Mouse (Mus musculus): ENCODE results near the gene Usp13. TPM values are rescaled to one million over a fixed set of nuclear protein-coding genes. Genes with fewer than 3 reads are reported as not detected.

The Usp13 gene
- total RNA-seq, 2 experiments from 2014 or later, result not detected

DNA sequence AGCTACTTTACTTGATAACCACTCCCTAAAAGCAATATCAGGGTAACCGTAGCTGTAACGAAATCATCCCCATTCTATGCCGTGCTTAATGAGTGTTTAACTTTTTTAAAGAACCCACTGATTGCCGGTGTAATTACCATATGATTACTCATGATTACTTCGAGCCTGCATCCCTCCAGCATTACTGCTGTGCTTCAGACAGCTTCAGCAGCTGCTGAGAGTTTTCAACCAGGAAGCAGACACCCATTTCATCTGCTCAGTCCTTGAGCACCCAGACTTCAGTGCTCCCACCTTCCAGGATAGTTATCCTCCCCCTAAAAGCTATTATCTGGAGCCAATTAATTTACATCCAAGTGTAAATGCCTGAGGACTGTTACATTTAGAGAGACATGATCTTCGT lies 106.8 kb downstream of the Usp13 start:
- ATAC-seq (replicated peaks; ENCODE audit: poor library complexity, severe bottlenecking), result no peak

DNA sequence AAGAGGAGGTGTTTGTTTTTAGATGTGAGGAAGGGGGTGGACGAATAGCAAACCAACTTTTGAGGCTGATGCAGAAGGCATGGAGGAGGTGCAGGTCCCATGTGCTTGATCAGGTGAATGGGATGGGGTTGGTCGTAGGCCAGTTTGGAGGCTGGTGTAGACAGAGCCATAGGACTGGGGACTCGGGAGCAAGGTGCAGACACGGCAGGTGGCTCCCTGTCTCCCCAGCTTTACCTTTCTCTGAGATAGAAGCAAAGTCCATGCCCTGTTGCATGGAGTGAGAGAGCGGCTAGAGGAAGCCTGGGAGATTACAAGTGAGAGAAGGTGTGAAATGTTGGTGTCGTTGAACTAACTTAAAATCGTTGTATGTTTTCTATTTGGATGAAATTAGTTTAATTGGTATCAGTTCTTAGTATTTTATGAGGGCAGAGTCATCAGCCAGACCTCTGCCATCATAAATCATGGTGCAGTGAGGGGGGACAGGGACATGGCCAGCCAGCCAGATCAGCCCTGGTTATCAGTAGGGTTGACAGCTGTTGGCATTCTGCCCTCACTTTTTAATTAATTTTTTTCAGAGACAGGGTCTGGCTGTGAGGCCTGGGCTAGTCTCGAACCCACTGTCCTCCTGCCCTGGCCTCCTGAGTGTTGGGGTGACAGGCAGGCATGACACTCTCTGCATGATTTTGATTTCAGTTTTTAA lies 122.6 kb downstream of the Usp13 start:
- no peak for ATAC-seq (replicated peaks; ENCODE audit: poor library complexity, severe bottlenecking)

DNA sequence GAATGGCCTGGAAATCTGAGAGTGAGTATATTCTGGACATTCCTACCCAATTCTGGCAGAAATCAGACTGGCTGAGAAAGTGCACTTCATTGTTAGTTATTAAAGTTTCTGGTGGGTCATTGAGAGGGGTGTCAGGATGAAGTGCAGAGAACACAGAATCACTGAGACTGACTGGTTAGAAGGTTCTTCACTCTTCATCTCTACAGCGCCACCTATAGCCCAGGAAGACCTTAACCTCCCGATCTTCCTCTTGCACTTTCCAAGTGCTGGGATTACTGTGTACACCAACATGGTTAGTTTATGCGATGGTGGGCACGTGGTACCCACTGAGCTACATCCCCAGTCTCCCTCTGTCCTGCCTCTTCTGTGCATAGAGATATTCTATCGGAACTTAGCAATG lies 130.1 kb downstream of the Usp13 start:
- no peak for ATAC-seq (replicated peaks; ENCODE audit: poor library complexity, severe bottlenecking)

- ATAC-seq (replicated peaks; ENCODE audit: poor library complexity, severe bottlenecking), result no peak
Observed at GRCm38 (mm10) chr3:32951382-32951781, 134.0 kb downstream of the Usp13 start.

DNA sequence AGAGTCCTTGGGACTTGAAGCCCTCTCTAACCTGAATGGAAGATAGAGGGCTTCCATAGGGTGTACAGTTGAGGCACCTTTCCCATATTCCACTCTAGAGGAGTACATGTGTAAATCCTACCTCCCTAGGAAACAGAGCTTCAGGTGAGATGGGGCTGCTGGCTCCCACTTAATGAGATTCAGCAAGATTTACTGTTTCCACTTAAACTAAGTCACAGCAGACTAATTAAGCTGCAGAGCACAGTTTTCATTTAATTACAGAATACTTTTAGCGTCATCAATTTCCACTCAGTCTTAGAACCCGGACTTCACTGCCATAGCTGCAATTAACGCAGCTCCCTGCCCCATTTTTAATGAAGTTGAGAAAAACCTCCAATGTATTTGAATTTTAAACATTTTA lies 144.1 kb downstream of the Usp13 start:
- ATAC-seq (replicated peaks; ENCODE audit: poor library complexity, severe bottlenecking), result no peak

- peak; percentile 55; the same call in 1 of the 2 replicates for ATAC-seq (replicated peaks; ENCODE audit: poor library complexity, severe bottlenecking)
Observed at GRCm38 (mm10) chr3:32965528-32965927, 148.2 kb downstream of the Usp13 start.

GRCm38 (mm10) chr3:32968671-32969425 lies 151.5 kb downstream of the Usp13 start:
- ATAC-seq (replicated peaks; ENCODE audit: poor library complexity, severe bottlenecking), result no peak

GRCm38 (mm10) chr3:32970257-32970656 lies 152.9 kb downstream of the Usp13 start:
- ATAC-seq (replicated peaks; ENCODE audit: poor library complexity, severe bottlenecking), result no peak

GRCm38 (mm10) chr3:32979238-32979637 lies 161.9 kb downstream of the Usp13 start:
- ATAC-seq (replicated peaks; ENCODE audit: poor library complexity, severe bottlenecking), result no peak

DNA sequence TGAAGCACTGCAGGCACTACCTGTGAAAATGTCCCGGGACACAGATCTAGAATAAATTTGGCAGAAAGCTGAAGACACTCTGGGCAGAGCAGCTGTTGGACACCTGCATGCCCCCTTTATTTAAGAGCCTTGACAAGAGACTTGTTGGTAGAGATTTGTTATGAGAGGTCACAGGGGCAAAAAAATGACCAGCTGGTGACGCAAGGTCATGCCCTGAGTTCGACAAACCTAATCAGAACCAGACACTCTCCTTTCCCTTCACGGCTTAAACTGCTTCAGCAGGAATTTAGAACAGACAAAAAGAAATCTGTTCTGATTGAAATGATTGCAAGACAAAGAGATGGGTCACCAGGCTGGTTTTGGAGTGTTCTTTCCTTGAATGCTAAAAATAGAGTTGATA lies 162.6 kb downstream of the Usp13 start:
- ATAC-seq (replicated peaks; ENCODE audit: poor library complexity, severe bottlenecking), result no peak

GRCm38 (mm10) chr3:32985141-32985540 lies 167.8 kb downstream of the Usp13 start:
- ATAC-seq (replicated peaks; ENCODE audit: poor library complexity, severe bottlenecking), result no peak

Other genes starting within 250 kb of the Usp13 start
- gene Gnb4, start 201.0 kb upstream of the Usp13 start, total RNA-seq (2014; fragmentation: Nextera tagmentation), result 3.8 and 5.4 TPM in 2 replicates
- gene Gnb4, start 201.0 kb upstream of the Usp13 start, total RNA-seq (2017), result 1.7 and 4.4 TPM in 2 replicates
- gene Actl6a, start 111.2 kb upstream of the Usp13 start, total RNA-seq (2014; fragmentation: Nextera tagmentation), result 90.3 and 123 TPM in 2 replicates
- gene Actl6a, start 111.2 kb upstream of the Usp13 start, total RNA-seq (2017), result 81.5 and 97.4 TPM in 2 replicates
- gene Ndufb5, start 80.6 kb upstream of the Usp13 start, total RNA-seq (2014; fragmentation: Nextera tagmentation), result 279 and 293 TPM in 2 replicates
- 250 and 266 TPM in 2 replicates for gene Ndufb5, start 80.6 kb upstream of the Usp13 start, total RNA-seq (2017)
- 22.1 and 64.1 TPM in 2 replicates for gene Mrpl47, start 79.9 kb upstream of the Usp13 start, total RNA-seq (2014; fragmentation: Nextera tagmentation)
- 42.6 and 62.5 TPM in 2 replicates for gene Mrpl47, start 79.9 kb upstream of the Usp13 start, total RNA-seq (2017)